Mouse (Mus musculus) heart, adult 2 months (tissue): ENCODE measurements around the gene Phf19. TPM values are rescaled to one million over a fixed set of nuclear protein-coding genes. Genes with fewer than 3 reads are reported as not detected.

ENCODE experiments used
- DNase-seq, 2 experiments: peaks; one replicate each; pipeline ENCODE4 v3.0.0; 2021
- H3K27ac ChIP-seq: fragments of 200-600 bp; 2 replicates; pipeline ENCODE4 v1.8.1; 2022
- H3K27me3 ChIP-seq: fragments of 200-500 bp; 2 replicates; pipeline ENCODE4 v1.6.1; 2012; ENCODE audit warnings: mild to moderate bottlenecking, low read length, inconsistent platforms, mixed read lengths; ENCODE audit not compliant: control insufficient read depth, insufficient read depth
- H3K36me3 ChIP-seq: fragments of 200-500 bp; 2 replicates; pipeline ENCODE4 v1.6.1; 2012; ENCODE audit warnings: low read length, inconsistent platforms; ENCODE audit not compliant: control insufficient read depth, insufficient read depth
- H3K4me1 ChIP-seq: fragments of 200-500 bp; 2 replicates; pipeline ENCODE4 v1.6.1; 2011; ENCODE audit warnings: low read length; ENCODE audit not compliant: control insufficient read depth, insufficient read depth
- H3K4me3 ChIP-seq: fragments of 200-600 bp; 2 replicates; pipeline ENCODE4 v1.8.1; 2022
- H3K79me2 ChIP-seq: fragments of 200-500 bp; replicated peaks from 2 replicates; pipeline ENCODE4 v1.6.1; 2012; ENCODE audit warnings: mild to moderate bottlenecking, inconsistent platforms, low read length, moderate library complexity, mixed read lengths; ENCODE audit not compliant: control insufficient read depth, insufficient read depth
- H3K9ac ChIP-seq: fragments of 200-500 bp; 2 replicates; pipeline ENCODE4 v1.6.1; 2012; ENCODE audit warnings: low read depth, mild to moderate bottlenecking, control low read depth, inconsistent platforms, low read length, mixed read lengths
- CTCF ChIP-seq: fragments of 200-600 bp; IDR thresholded peaks from 2 replicates; pipeline ENCODE4 v1.8.1; 2022; ENCODE audit warnings: antibody characterized with exemption, mild to moderate bottlenecking, moderate library complexity
- EP300 ChIP-seq: fragments of 200-500 bp; IDR thresholded peaks from 2 replicates; pipeline ENCODE4 v1.6.1; 2011; ENCODE audit warnings: low read depth, low read length, control low read depth; ENCODE audit not compliant: insufficient read depth
- POLR2A ChIP-seq: fragments of 200-500 bp; IDR thresholded peaks from 2 replicates; pipeline ENCODE4 v1.6.1; 2011; ENCODE audit warnings: mild to moderate bottlenecking, low read depth, low read length, control low read depth; ENCODE audit not compliant: insufficient read depth
- WGBS: fragments of 180-500 bp; shearing (Covaris S2); methylation state at CpG from one replicate; pipeline ENCODE4 v1.1.7; 2018; 5-methylcytosine and 5-hydroxymethylcytosine counted together
- intact Hi-C: fragments of 180-260 bp; cut with DNase I; formaldehyde crosslinking; loops from one replicate; pipeline ENCODE4 v1.15.1; 2025
- polyA plus RNA-seq: library from polyadenylated mRNA; depleted of rRNA; stranded (reverse); fragments of >200 nt; gene quantifications from 2 replicates; pipeline ENCODE4 v1.2.3, GENCODE M21; 2012
- total RNA-seq, 2 experiments: library from RNA; stranded (reverse); gene quantifications; 2 replicates each; pipeline ENCODE4 v1.2.3; 2021

Gene Phf19
- total and polyA plus RNA-seq, 3 experiments, result 0.76 to 1.1 (median 0.80) TPM

- H3K4me1 ChIP-seq, result no peaks in the 10 kb centered on the region; the same call in 1 of the 2 replicates
- intact Hi-C loops, result loop anchor here (5.0 to 10.0 kb wide), 2 partner anchors 72 to 126 kb away; partner anchors contain the start of gene Hspa5
- WGBS, result 95% methylated on average over 1 of the region's 1 CpGs
- H3K9ac ChIP-seq, result no peak overlapping the region
- H3K36me3 ChIP-seq, result no peaks in the 10 kb centered on the region
- no peak overlapping the region for H3K27ac ChIP-seq
- H3K27me3 ChIP-seq, result no peaks in the 10 kb centered on the region
- H3K4me3 ChIP-seq, result no peak overlapping the region
- no peak for DNase-seq
- no peaks in the 10 kb centered on the region for H3K79me2 ChIP-seq
- TF ChIP-seq POLR2A (no peak), CTCF (no peak), EP300 (no peak)
These were observed 13.4 kb downstream of the Phf19 start for GRCm38 (mm10) chr2:34900412-34900811.

- no peaks in the 10 kb centered on the region for H3K27me3 ChIP-seq
- H3K4me1 ChIP-seq, result no peaks in the 10 kb centered on the region; the same call in 1 of the 2 replicates
- no peak for DNase-seq
- no peaks in the 10 kb centered on the region for H3K36me3 ChIP-seq
- intact Hi-C loops, result loop anchor here (5.0 to 10.0 kb wide), 2 partner anchors 73 to 125 kb away; partner anchors contain the start of gene Hspa5
- no peak overlapping the region for H3K27ac ChIP-seq
- no peak overlapping the region for H3K9ac ChIP-seq
- no peak overlapping the region for H3K4me3 ChIP-seq
- WGBS, result 83% methylated on average over 11 of the region's 11 CpGs
- no peaks in the 10 kb centered on the region for H3K79me2 ChIP-seq
- TF ChIP-seq POLR2A (no peak), EP300 (no peak), CTCF (no peak)
These were observed 14.1 kb downstream of the Phf19 start for GRCm38 (mm10) chr2:34899682-34900081.

GRCm38 (mm10) chr2:34897820-34898219 is 16.0 kb downstream of the Phf19 start:
- no peaks in the 10 kb centered on the region for H3K36me3 ChIP-seq
- H3K27me3 ChIP-seq, result no peaks in the 10 kb centered on the region
- no peak overlapping the region for H3K9ac ChIP-seq
- H3K4me1 ChIP-seq, result no peaks in the 10 kb centered on the region
- no peaks in the 10 kb centered on the region for H3K79me2 ChIP-seq
- DNase-seq, result peak in 1 of 2 experiments; percentile 19
- H3K27ac ChIP-seq, result no peak overlapping the region
- no peak overlapping the region for H3K4me3 ChIP-seq
- no peak for TF ChIP-seq EP300
- peak; percentile 76 for TF ChIP-seq CTCF
- intact Hi-C loops, result no loop called here
- WGBS, result 35% methylated on average over 10 of the region's 10 CpGs

GRCm38 (mm10) chr2:34896821-34897460 is 16.9 kb downstream of the Phf19 start:
- 83% methylated on average over 17 of the region's 17 CpGs for WGBS
- intact Hi-C loops, result no loop called here
- H3K36me3 ChIP-seq, result no peaks in the 10 kb centered on the region
- H3K27me3 ChIP-seq, result no peaks in the 10 kb centered on the region
- no peaks in the 10 kb centered on the region for H3K4me1 ChIP-seq
- no peak overlapping the region for H3K27ac ChIP-seq
- H3K9ac ChIP-seq, result no peak overlapping the region
- no peak overlapping the region for H3K4me3 ChIP-seq
- no peak for TF ChIP-seq CTCF
- TF ChIP-seq POLR2A, result no peak
- no peak for TF ChIP-seq EP300
- DNase-seq, result no peak
- H3K79me2 ChIP-seq, result no peaks in the 10 kb centered on the region

GRCm38 (mm10) chr2:34895503-34896113 is 18.2 kb downstream of the Phf19 start:
- TF ChIP-seq POLR2A (no peak), EP300 (no peak), CTCF (no peak)
- no peak overlapping the region for H3K27ac ChIP-seq
- no peak for DNase-seq
- H3K4me1 ChIP-seq, result no peaks in the 10 kb centered on the region
- intact Hi-C loops, result no loop called here
- H3K4me3 ChIP-seq, result no peak overlapping the region
- H3K27me3 ChIP-seq, result no peaks in the 10 kb centered on the region
- H3K9ac ChIP-seq, result no peak overlapping the region
- 87% methylated on average over 19 of the region's 19 CpGs for WGBS
- H3K79me2 ChIP-seq, result no peaks in the 10 kb centered on the region
- H3K36me3 ChIP-seq, result no peaks in the 10 kb centered on the region

- Histone ChIP-seq H3K27ac (no peak overlapping the region), H3K4me3 (no peak overlapping the region), H3K79me2 (no peaks in the 10 kb centered on the region), H3K36me3 (no peaks in the 10 kb centered on the region), H3K4me1 (no peaks in the 10 kb centered on the region), H3K27me3 (no peaks in the 10 kb centered on the region), H3K9ac (no peak overlapping the region)
- no peak for DNase-seq
- intact Hi-C loops, result no loop called here
- WGBS, result 77% methylated on average over 5 of the region's 5 CpGs
- TF ChIP-seq CTCF (no peak), EP300 (no peak), POLR2A (no peak)
These were observed 19.9 kb downstream of the Phf19 start for GRCm38 (mm10) chr2:34893950-34894349.
